Mouse (Mus musculus) cortical plate, adult 2 months (tissue): ENCODE measurements around the gene Nfu1.
"Not testable (repeated sequence)": the region's sequence is repeated elsewhere in the genome, so short reads cannot be mapped to it uniquely, and the experiment has no call there.

Experiments
- CTCF ChIP-seq: fragments of 200-500 bp; IDR thresholded peaks from 2 replicates; pipeline ENCODE4 v1.5.1; 2011; ENCODE audit warnings: mild to moderate bottlenecking, control low read depth, low read length; ENCODE audit not compliant: insufficient read depth; ENCODE audit errors: extremely low read depth
- POLR2A ChIP-seq: fragments of 200-500 bp; IDR thresholded peaks from 2 replicates; pipeline ENCODE4 v1.6.1; 2011; ENCODE audit warnings: mild to moderate bottlenecking, low read length, control low read depth; ENCODE audit not compliant: insufficient read depth; ENCODE audit errors: extremely low read depth

- TF ChIP-seq CTCF, POLR2A: not testable (repeated sequence)
These were observed 22.3 kb downstream of the Nfu1 start for GRCm38 (mm10) chr6:87031310-87031709.
